In the genomic region with DNA sequence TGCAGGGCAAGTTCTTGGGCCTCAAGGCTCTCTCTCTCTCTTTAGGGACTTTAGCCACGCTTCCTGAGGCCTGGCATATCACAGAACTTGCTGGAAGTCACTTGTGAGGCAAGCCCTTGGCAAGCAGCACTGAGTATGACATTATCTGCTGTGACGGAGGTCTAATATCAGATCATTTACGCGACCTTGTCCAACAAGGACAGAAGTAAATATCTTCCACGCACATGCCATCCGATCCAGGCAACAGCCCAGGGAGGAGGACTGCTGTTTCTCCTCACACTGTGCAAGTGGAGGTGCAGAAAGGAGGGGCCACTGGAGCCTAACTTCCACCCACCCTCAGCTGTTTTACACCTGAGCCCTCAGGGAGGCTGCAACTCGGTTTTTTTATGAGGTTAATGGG, we compare ENCODE assay signal across 17 mouse cellular contexts.
DNase-seq lines count a peak whose midpoint lies in the region; ATAC-seq and TF ChIP-seq lines count a peak whose summit lies in the region.
"Had no signal": no experiment of that assay in that cellular context is flagged by ENCODE, and none has a peak within 500 bp of the region (broad histone marks: within the 10 kb centered on the region; RNA-seq: fewer than 3 reads in every experiment).

No protein-coding gene starts in this region.

- H3K4me3 ChIP-seq in liver, embryonic 11.5 days (ENCODE audit: low read depth, low read length), result no peak overlapping the region
- no peak overlapping the region for H3K4me3 ChIP-seq in liver, postnatal 0 days (ENCODE audit: low read depth, low read length)
- H3K4me3 ChIP-seq in macrophage (ENCODE audit: inconsistent target), result no peak overlapping the region
- no peak overlapping the region for H3K4me3 ChIP-seq in kidney, adult 2 months (ENCODE audit: insufficient read depth, low read depth, low read length)
- H3K4me3 ChIP-seq: embryonic facial prominence, embryonic 15.5 days; forebrain, embryonic 12.5 days; heart, embryonic 12.5 days; intestine, embryonic 15.5 days; midbrain, embryonic 15.5 days; stomach, embryonic 15.5 days had no signal

- H3K4me1 ChIP-seq in liver, embryonic 11.5 days (replicated peaks; ENCODE audit: control insufficient read depth, insufficient read depth, low read length), result peaks cover 2% of the 10 kb centered on the region; the same call in 1 of the 2 replicates
- peaks cover 10% of the 10 kb centered on the region for H3K4me1 ChIP-seq in liver, postnatal 0 days (ENCODE audit: insufficient read depth)
- peaks cover 20% of the 10 kb centered on the region for H3K4me1 ChIP-seq in kidney, adult 2 months (ENCODE audit: control insufficient read depth, insufficient read depth, low read length)
- H3K4me1 ChIP-seq: embryonic facial prominence, embryonic 15.5 days; intestine, embryonic 15.5 days; midbrain, embryonic 15.5 days; stomach, embryonic 15.5 days had no signal

- ATAC-seq in liver, embryonic 11.5 days (replicated peaks; ENCODE audit: low FRiP score), result no peak
- ATAC-seq in liver, postnatal 0 days, result no peak
- ATAC-seq: intestine, embryonic 15.5 days; midbrain, embryonic 15.5 days had no signal

- no peaks in the 10 kb centered on the region for H3K79me2 ChIP-seq in macrophage (ENCODE audit: inconsistent target)

- peak; percentile 81 to 90 for DNase-seq in adrenal gland, adult (ENCODE audit: inconsistent age in 2 of 2, low spot score in 1 of 2)
- DNase-seq in adrenal gland, postnatal 4 days (ENCODE audit: low spot score in 2 of 2), result no peak
- peak; percentile 28 for DNase-seq in liver, embryonic 11.5 days (ENCODE audit: low spot score)
- DNase-seq in liver, postnatal 0 days, result no peak
- DNase-seq in adrenal gland, postnatal 14 days, result peak; percentile 69
- DNase-seq in kidney, adult 2 months, result no peak
- DNase-seq in layer of hippocampus, adult 9-10 months (ENCODE audit: low spot score), result no peak
- DNase-seq: cerebellum, adult 8-10 months; kidney, postnatal 14 days; retina, postnatal 1 day had no signal

- TF ChIP-seq POLR2A in kidney, adult 2 months (IDR thresholded peaks at IDR 0.05; ENCODE audit: low read depth, low read length), result no peak

- no peak overlapping the region for H3K4me2 ChIP-seq in liver, embryonic 11.5 days
- H3K4me2 ChIP-seq in liver, postnatal 0 days (ENCODE audit: low read depth, low read length), result no peak overlapping the region
- H3K4me2 ChIP-seq: embryonic facial prominence, embryonic 15.5 days; forebrain, embryonic 12.5 days; heart, embryonic 12.5 days; intestine, embryonic 15.5 days; midbrain, embryonic 15.5 days; stomach, embryonic 15.5 days had no signal

- no peak for TF ChIP-seq CTCF in liver, postnatal 0 days (IDR thresholded peaks at IDR 0.05; ENCODE audit: low read depth)
- TF ChIP-seq CTCF in kidney, adult 2 months (conservative IDR thresholded peaks at IDR 0.05; ENCODE audit: insufficient read depth, insufficient read length, low read depth, low read length), result no peak

- no peaks in the 10 kb centered on the region for H3K36me3 ChIP-seq in liver, embryonic 11.5 days (ENCODE audit: control insufficient read depth, insufficient read depth, low read length)
- H3K36me3 ChIP-seq in liver, postnatal 0 days (replicated peaks; ENCODE audit: insufficient read depth, low read length), result no peaks in the 10 kb centered on the region
- H3K36me3 ChIP-seq in macrophage (ENCODE audit: inconsistent target), result no peaks in the 10 kb centered on the region
- no peaks in the 10 kb centered on the region for H3K36me3 ChIP-seq in kidney, adult 2 months (ENCODE audit: control insufficient read depth, insufficient read depth, low read length)
- H3K36me3 ChIP-seq: embryonic facial prominence, embryonic 15.5 days; forebrain, embryonic 12.5 days; heart, embryonic 12.5 days; intestine, embryonic 15.5 days; midbrain, embryonic 15.5 days; stomach, embryonic 15.5 days had no signal

- 69% methylated on average over 7 of the region's 7 CpGs for WGBS in liver, embryonic 11.5 days
- WGBS in liver, postnatal 0 days (ENCODE audit: insufficient replicate concordance), result 76% methylated on average over 7 of the region's 7 CpGs
- WGBS in macrophage (ENCODE audit: missing documents), result 91% methylated on average over 7 of the region's 7 CpGs
- 83% methylated on average over 7 of the region's 7 CpGs for WGBS in kidney, adult 2 months

- H3K9me3 ChIP-seq in liver, embryonic 11.5 days (ENCODE audit: control insufficient read depth, low read length), result no peaks in the 10 kb centered on the region
- no peaks in the 10 kb centered on the region for H3K9me3 ChIP-seq in liver, postnatal 0 days (ENCODE audit: low read length)
- H3K9me3 ChIP-seq: embryonic facial prominence, embryonic 15.5 days; forebrain, embryonic 12.5 days; intestine, embryonic 15.5 days; midbrain, embryonic 15.5 days; stomach, embryonic 15.5 days had no signal

- H3K27ac ChIP-seq in liver, embryonic 11.5 days (ENCODE audit: low read depth, low read length), result no peak overlapping the region
- H3K27ac ChIP-seq in liver, postnatal 0 days (ENCODE audit: low read depth), result no peak overlapping the region
- H3K27ac ChIP-seq in macrophage, result peak overlapping the region; percentile 49
- no peak overlapping the region for H3K27ac ChIP-seq in kidney, adult 2 months (ENCODE audit: insufficient read depth, low read depth, low read length)
- H3K27ac ChIP-seq: embryonic facial prominence, embryonic 15.5 days; forebrain, embryonic 12.5 days; intestine, embryonic 15.5 days; midbrain, embryonic 15.5 days; stomach, embryonic 15.5 days had no signal

- H3K27me3 ChIP-seq in liver, embryonic 11.5 days (replicated peaks; ENCODE audit: control insufficient read depth, insufficient read depth, low read length), result no peaks in the 10 kb centered on the region
- H3K27me3 ChIP-seq in liver, postnatal 0 days (ENCODE audit: insufficient read depth, low read length), result no peaks in the 10 kb centered on the region
- H3K27me3 ChIP-seq in kidney, adult 2 months (replicated peaks; ENCODE audit: control insufficient read depth, insufficient read depth, low read length), result no peaks in the 10 kb centered on the region
- H3K27me3 ChIP-seq: embryonic facial prominence, embryonic 15.5 days; forebrain, embryonic 12.5 days; heart, embryonic 12.5 days; intestine, embryonic 15.5 days; midbrain, embryonic 15.5 days; stomach, embryonic 15.5 days had no signal

- no peak overlapping the region for H3K9ac ChIP-seq in liver, embryonic 11.5 days (ENCODE audit: low read depth, low read length)
- H3K9ac ChIP-seq in liver, postnatal 0 days (replicated peaks), result no peak overlapping the region
- H3K9ac ChIP-seq: embryonic facial prominence, embryonic 15.5 days; forebrain, embryonic 12.5 days; heart, embryonic 12.5 days; intestine, embryonic 15.5 days; midbrain, embryonic 15.5 days; stomach, embryonic 15.5 days had no signal

- no peak for TF ChIP-seq EP300 in liver, postnatal 0 days (IDR thresholded peaks at IDR 0.05; ENCODE audit: low read depth)

Comparison
In these comparisons a context has a peak if more than half of its experiments do, and no peak if none do; other contexts are left out.
1. DNase-seq: peak in adrenal gland, adult (2 of 2), liver, embryonic 11.5 days (single experiment) and adrenal gland, postnatal 14 days (single experiment); none in adrenal gland, postnatal 4 days (0 of 2), liver, postnatal 0 days (single experiment), kidney, adult 2 months (single experiment) and layer of hippocampus, adult 9-10 months (single experiment).